Mouse (Mus musculus) gastrocnemius, postnatal 14 days (tissue): Measurements from ENCODE around the gene Map7d2. TPM values are rescaled to one million over a fixed set of nuclear protein-coding genes. Genes with fewer than 3 reads are reported as not detected.
"Not testable (repeated sequence)": the region's sequence is repeated elsewhere in the genome, so short reads cannot be mapped to it uniquely, and the experiment has no call there.

ENCODE experiments used
- DNase-seq: peaks from one replicate; pipeline ENCODE4 v3.0.0; 2021; ENCODE audit warnings: mixed read lengths
- intact Hi-C: fragments of 180-260 bp; cut with DNase I; formaldehyde crosslinking; loops from one replicate; pipeline ENCODE4 v1.15.1; 2025; ENCODE audit warnings: low total_unique reads
- long read RNA-seq, 2 experiments: library from polyadenylated mRNA; stranded (forward); transcript quantifications; one replicate each; pipeline ENCODE4 v2.0.0; 2021
- total RNA-seq, 2 experiments: library from RNA; stranded (reverse); gene quantifications; 2 replicates each; pipeline ENCODE4 v1.2.3; 2021

Map7d2 gene
- total RNA-seq: under 1 TPM; 0.16 to 0.82 TPM
- long read RNA-seq, experiment 1, partial matches to known transcripts: 0 of 1 reads
- long read RNA-seq, experiment 1, other reads (novel, unspliced or antisense): 1 of 1 reads
- long read RNA-seq, experiment 2: 0 reads

DNA sequence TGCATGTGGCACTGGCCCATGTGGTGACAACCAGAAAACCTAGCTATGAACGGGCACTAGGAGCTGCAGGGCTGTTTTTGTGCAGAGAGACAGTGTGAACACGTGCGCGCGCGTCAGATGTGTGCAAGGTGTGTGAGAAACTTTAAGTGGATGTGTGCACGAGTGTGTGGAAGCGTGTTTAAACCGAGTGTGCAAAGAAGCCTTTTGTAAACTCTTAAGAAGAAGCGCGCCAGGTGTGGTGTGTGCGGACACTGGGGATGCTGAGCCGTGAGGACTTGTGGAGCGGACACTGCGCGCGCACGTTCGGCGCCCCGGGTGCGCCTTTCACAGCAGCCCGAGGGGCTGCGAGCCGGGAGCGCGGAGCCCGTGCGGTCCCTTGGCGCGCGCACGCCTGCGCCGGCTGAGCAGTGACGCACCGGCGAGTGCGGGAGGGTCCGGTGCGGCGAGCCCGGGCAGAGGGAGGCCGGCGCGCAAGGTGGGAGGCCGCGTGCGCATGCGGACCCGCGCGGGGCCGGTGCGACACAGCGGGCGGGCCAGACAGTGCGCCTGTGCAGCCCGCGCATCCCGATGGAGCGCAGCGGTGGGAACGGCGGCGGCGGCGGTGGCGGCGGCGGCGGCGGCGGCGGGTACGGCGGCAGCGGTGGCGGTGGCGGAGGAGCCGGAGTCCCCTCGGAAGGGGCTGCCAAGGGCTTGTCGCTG is at the start of gene Map7d2:
TSS of gene Map7d2 (plus strand) at position 443 of the 699 bp plus-strand sequence.
- DNase-seq: no peak
- intact Hi-C loops: no loop called here

DNA sequence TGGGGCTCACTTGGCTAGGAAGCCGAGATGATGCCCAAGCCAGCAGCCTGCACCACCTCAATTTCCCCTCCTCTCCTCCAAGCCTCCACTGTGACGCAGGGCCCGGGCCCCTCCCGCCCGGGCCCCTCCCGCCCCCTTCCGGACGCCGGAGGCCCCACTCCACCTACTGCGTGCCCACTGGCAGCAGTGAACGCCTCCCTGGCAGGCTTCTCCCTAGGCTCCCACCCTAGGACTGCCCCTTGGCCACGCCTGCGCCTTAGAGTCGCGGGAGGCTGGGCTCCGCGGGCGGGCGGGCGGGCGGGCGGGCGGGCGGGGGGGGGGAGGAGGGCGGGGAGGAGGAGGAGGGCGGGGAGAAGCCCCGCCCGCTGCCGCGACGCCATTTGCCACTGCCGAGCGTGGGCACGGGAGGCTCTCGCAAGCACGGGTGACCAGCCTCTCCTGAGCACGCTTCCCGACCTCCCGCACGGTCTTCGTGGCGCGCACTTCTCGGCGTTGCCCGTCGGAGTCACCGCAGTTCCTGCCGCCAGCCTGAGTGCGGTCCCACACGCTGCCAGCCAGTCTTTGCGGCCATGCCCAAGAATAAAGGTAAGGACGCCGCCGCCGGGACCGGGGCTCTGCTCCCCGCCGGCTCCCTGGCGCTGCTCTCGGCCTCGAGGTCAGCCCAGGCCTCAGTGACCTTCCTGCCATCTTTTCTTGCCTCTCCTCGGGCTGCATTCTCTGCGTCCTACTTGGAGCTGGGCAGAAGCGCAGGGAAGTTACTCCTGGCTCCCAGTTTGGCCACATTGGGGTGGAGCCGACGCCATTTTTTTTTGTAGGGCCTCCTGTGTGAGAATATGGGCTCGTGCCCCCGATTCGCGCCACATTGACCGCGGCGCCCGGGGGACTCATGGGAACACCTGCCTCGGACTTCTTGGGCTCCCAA is 42.3 kb upstream of the Map7d2 start, which contains the start of gene Eif1ax:
TSS of gene Eif1ax (plus strand) at position 348 of the 922 bp plus-strand sequence.
- DNase-seq: peak; percentile 68
- intact Hi-C loops: no loop called here

DNA sequence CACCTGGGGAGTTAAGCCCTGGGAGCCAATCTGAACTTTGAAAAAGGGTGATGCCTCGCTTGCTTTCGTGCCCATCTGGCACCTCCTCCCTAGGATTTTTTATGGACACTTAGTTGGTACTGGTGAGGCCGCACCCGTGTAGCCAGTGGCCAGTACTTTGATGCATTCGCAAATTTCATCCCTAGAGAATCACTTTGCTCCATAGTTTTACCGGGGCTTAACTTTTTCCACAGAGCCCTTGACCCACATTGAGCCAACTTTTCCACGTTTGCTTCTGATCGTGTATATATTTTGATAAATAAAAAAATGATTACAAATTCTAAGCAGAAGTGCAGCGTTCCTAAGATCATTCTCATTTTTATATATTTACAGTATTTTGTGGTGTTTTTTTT is 41.6 kb upstream of the Map7d2 start:
- no peak for DNase-seq
- intact Hi-C loops: no loop called here

DNA sequence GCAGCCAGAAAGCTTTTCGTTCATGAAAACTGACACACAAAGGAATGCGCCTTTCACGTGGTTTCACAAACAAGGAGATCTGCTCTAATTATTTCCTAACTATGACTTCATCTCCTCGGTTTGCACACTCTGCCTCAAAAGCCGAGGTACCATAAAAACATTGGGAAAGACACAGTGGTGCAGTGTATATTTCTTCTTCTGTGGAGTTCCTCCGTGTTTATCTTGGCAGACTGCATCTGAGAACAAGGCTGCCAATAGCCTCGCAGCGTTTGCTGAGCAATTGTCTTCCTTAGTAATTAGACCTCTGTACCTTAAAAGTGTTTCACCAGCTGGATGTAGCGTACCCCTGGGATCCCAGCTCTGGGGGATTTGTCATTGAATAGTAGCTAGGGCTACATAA is 27.3 kb upstream of the Map7d2 start:
- no peak for DNase-seq
- intact Hi-C loops: no loop called here

DNA sequence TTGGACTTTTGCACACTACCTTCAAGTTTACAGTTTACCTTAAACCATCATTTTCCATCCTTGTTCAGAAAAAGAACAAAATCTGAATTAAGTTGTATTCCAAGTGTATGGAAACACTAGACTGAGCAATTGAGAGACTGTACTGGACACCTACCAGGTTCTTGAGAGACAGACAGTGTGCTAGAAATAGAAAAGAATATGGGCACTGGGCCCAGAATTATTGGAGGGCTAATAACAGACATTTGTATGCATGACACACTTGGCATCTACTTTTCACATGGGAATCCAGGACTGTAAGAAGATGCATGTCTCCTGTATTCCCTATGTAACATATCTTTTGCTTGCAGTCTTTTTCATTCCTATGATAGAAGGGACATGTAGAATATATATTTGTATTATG is 25.4 kb upstream of the Map7d2 start:
- intact Hi-C loops: no loop called here
- DNase-seq: no peak

DNA sequence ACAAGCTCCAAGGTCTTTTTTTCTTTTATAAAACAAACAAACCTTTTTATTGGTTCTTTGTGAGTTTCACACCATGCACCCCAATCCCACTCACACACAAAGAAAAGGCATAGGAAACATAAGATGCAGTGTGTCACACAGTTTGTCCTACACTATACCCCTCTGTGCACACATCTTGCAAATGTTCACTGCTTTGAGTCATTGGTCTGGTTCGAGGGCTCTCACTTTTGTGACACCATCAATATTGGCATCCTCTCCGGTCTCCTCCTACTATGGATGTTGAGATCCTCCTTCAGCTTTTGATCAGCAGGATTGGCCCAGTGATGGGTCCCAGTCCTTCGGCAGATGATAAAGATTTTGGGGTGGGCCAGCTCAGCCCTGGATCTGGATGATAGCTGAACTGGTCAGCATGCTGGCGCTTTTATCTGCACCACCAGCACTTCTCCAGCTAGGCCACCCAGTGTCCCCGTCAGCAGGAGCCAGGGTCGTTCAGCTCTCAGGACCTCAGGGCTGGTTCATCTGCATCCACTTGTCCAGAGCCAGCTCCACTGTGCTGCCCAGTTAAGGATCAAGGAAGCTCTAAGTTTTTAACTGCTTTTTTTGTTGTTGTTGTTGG is 23.9 kb upstream of the Map7d2 start:
- DNase-seq: no peak
- intact Hi-C loops: no loop called here

DNA sequence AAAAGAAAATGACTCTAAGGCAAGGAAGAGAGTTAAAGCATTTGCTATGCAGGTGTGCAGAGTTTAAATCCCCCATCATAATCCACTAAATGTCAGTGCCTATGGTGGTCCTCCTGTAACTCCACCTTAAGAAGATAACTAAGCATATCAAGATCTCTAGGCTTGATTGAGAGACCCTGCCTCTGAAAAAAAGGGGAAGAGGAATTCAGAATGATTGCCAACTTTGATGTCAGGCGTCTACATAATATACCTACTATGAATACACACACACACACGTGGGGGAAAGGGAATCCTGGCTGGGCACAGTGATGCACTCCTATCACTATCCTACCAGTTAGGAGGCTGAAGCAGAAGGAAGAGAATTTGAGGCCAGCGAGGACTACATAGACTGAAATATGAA is 23.1 kb upstream of the Map7d2 start:
- no peak for DNase-seq
- intact Hi-C loops: no loop called here

DNA sequence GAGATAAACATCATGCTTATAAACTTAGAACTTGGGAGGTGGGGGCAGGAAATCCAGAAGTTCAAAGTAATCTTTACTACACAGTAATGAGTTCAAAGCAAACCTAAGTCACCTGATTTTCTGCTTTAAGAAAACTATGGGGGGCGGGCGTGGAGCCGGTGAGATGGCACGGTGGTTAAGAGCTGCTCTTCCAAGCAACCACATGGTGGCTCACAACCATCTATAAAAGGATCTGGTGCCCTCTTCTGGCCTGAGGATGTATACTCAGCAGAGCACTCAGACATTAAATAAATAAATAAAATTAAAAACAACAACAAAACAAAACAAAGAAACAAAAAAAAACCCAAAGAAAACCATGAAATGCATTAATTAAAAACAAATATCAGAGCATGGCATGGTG is 5.1 kb upstream of the Map7d2 start:
- DNase-seq: no peak
- intact Hi-C loops: no loop called here

DNA sequence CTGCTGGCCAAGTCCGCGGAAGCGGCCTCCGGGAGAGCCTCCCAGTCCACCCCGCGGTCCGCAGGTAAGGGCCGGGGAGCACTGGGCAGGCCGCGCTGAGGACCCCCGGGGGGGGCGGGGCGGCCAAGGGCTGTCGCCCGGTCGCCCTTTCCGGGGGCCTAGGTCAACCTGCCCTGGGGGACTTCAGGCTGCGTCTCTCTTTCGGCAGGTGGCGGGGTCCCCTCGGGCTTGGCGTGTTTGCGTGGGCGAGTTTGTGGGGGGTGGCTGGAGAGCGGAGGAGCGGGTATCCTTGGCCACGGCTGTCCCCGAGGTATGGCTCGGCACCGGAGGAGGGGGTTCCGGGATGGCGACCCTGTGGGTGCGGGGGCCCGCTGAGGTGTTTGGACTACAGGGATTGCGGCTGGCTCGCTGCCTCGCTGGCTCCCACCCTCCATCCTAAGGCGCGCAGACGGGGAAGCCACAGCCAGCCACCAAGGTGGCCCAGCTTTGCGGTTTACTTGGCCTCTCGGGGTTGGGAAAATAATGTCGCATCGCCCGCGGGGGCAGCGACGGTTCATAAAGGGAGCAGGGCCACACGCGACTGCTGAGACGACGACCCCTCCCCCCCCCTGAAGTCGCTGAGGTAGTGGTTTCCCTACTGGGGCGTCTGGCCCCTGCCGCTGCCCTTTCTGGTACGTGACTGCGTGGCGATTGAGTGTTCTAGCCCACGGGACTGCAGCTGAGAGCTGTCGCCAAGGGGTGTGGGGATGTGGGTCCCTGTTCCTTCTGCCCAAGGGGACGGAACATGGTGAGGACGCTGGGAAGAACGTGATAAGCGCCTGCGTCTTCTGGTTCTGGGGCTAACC is 679 bp downstream of the Map7d2 start:
- peak; percentile 4 for DNase-seq
- intact Hi-C loops: no loop called here

DNA sequence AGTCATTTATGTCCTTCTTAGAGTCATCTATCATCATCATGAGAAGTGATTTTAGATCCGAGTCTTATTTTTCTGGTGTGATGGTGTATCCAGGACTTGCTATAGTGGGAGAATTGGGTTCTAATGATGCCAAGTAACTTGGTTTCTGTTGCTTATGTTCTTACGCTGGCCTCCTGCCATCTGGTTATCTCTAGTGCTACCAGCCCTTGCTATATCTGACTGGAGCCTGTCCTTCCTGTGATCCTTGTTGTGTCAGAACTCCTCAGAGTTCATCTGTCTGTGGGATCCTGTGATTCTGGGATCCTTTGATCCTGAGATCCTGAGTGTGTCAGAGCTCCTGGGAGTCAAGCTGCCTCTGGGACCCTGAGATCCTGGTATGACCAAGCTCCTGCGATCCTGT is 16.1 kb downstream of the Map7d2 start:
- intact Hi-C loops, DNase-seq: not testable (repeated sequence)

DNA sequence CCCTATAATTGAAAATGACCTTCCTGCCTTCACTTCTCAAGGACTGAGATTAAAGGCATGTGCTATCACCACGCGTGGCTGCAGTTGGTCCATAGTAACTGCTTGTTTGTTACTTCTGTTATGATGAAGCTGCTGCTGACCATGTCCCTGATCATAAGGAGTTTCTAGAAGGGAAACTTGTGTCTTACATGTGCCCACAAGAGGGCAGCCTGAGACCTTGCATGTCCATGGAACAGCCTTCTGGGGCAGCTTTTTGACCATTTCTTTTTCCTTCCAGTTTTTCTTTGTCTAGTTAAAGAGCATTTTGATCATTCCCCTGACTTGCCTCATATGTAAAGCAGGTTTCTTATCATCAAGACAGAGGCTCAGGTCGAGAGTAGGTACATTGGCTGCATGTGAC is 27.8 kb downstream of the Map7d2 start:
- DNase-seq: peak; percentile 6
- intact Hi-C loops: no loop called here

DNA sequence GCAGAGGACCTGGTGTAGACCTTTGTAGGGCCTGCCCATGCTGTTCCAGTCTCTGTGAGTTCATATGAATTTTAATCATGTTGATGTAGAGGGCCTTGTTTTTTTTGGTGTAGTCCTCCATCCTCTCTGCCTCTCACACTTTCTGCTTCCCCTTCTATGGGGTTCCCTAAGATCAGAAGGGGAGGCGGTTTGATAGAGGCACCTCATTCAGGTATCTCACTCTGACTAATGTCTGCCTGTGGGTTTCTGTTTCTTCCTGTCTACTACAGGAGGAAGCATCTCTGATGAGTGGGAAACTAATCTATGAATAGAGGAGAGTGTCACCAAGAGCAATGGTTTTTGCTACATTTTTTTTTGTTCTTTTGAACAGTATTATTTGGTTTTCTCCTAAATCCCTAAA is 32.8 kb downstream of the Map7d2 start:
- intact Hi-C loops: no loop called here

DNA sequence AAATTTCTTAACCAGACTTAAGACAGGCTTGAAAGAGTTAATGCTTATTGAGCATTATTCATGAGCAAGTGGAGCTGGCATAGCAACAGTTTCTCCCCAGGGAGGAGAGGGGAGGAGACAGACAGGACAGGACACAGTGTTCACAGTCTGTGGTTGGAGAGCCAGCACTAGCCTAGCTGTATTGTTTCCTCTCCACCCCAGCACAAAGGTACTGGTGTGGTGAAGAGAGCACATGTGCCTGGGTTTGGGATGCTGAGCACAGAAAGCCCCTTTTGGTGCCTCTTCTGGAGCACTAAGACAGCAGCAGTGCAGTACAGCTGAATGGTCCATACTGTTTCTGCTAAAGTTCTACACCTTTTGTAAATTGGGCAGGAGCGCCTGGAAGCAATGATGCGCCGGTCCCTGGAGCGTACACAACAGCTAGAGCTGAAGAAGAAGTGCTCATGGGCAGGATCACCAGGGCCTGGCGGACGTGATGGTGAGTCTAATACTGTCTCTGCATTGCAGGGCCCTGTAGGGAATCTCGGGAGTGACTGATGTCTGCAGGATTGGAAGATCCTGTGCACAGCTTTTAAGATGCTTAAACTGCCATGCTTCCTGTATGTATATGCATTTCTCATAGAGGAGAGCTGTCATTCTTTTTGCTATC is 44.8 kb downstream of the Map7d2 start:
- intact Hi-C loops: no loop called here
- DNase-seq: no peak

More for the DNA sequence above, 32.8 kb downstream of the Map7d2 start:
- DNase-seq: no peak

DNA sequence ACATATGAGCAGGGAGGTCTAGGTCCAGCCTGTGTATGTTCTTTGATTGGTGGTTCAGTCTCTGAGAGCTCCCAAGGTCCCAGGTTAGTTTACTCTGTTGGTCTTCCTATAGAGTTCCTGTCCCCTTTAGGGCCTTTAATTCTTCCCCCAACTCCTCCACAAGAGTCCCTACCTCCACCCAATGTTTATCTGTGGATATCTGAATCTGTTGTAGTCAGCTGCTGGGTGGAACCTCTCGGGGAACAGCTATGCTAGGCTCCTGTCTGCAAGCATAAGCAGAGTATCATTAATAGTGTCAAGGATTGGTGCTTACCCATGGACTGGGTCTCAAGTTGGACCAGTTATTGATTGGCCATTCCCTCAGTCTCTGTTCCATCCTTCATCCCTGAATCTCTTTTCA is 60.4 kb downstream of the Map7d2 start:
- intact Hi-C loops: no loop called here

DNA sequence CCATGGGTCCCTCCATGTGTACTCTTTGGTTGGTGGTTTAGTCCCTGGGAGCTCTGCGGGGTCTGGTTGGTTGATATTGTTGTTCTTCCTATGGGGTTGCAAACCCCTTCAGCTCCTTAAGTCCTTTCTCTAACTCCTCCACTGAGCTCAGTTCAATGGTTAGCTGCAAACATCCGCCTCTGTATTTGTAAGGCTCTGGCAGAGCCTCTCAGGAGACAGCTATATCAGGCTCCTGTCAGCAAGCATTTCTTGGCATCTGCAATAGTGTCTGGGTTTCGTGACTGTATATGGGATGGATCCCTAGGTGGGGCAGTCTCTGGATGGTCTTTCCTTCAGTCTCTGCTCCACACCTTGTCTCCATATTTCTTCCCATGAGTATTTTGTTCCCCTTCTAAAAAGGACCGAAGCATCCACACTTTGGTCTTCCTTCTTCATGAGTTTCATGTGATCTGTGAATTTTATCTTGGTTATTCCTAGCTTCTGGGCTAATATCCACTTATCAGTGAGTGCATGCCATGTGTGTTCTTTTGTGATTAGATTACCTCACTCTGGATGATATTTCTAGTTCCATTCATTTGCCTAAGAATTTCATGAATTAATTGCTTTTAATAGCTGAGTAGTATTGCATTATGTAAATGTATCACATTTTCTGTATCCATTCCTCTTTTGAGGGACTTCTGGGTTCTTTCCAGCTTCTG is 64.0 kb downstream of the Map7d2 start:
- DNase-seq, intact Hi-C loops: not testable (repeated sequence)

More for the DNA sequence above, 60.4 kb downstream of the Map7d2 start:
- no peak for DNase-seq

DNA sequence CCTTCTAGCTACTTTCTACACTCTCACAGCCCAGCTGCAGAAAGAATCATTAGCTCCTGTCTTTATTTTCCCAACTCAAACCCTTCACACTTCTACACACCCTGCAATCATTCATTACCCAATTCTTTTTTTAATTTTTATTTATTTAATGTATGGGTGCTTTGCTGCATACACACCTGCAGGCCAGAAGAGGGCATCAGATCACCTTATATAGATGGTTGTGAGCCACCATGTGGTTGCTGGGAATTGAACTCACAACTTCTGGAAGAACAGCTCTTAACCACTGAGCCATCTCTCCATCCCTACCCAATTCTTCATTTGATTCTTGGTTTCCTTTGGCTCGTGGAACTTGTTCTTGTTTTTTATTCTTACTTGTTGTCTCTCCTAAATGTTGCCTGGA is 69.9 kb downstream of the Map7d2 start:
- intact Hi-C loops: no loop called here
- no peak for DNase-seq

DNA sequence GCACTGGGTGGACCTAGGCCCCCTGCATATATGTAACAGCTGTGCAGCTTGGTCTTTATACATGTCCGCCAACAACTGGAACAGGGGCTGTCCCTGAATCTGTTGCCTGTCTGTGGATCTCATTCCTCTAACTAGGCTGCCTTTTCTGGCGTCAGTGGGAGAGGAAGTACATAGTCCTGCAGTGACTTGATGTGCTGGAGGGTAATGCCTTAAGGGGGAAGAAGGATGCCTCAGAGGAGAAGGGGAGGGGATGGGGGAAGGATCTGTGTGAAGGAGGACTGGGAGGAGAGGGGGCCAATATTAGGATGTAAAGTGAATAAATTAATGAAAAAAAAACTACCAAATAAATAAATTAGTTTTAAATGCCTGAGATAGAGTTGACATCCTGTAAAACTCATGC is 88.8 kb downstream of the Map7d2 start:
- intact Hi-C loops: no loop called here
- no peak for DNase-seq

DNA sequence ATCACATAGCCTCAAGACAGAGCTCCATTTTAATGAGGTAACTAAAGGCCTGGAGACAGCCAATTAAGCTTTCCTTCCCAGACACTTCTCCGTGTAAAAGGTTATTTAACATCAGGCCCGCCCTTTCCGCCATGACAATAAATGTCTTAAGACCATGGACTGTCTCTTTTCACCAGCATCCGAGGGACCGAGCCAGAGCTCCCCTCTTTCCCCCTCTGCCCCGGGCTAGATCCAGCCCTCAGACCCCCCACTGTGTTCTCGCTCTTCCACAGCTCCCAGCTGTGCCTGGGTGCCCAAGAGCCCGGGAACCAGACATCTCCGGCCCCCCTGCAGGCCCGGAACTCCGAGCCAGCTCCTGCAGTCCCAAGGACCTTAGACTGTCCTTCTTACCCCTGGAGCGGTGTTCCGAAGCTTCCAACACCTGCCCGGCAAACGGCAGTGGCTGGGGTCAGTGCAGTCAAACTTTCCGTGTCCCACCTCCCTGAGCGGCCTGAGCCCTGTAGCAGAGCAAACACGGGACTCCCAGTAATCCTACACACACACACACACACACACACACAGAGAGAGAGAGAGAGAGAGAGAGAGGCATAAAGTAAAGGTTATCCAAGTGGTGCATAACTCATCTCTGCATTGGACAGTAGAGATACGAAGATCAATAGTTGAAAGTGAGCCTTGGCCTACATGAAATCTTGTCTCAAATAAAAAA is 94.1 kb downstream of the Map7d2 start:
- intact Hi-C loops: no loop called here
- no peak for DNase-seq
